Mouse (Mus musculus) brain, embryonic 14.5 days (tissue): ENCODE data around the gene Vps13d.

Source experiments
- CTCF ChIP-seq: fragments of 200-500 bp; IDR thresholded peaks from 2 replicates; pipeline ENCODE4 v1.5.1; 2012; ENCODE audit warnings: inconsistent platforms, mild to moderate bottlenecking, moderate library complexity, borderline replicate concordance; ENCODE audit not compliant: insufficient read depth, insufficient read length; ENCODE audit errors: extremely low read depth
- POLR2A ChIP-seq: fragments of 200-500 bp; IDR thresholded peaks from 2 replicates; pipeline ENCODE4 v1.6.1; 2012; ENCODE audit warnings: mild to moderate bottlenecking, inconsistent platforms, borderline replicate concordance; ENCODE audit not compliant: poor library complexity, insufficient read depth, insufficient read length, severe bottlenecking; ENCODE audit errors: extremely low read depth

GRCm38 (mm10) chr4:144992413-144992812 is 202.4 kb downstream of the Vps13d start:
- TF ChIP-seq CTCF (no peak), POLR2A (no peak)
